Mouse (Mus musculus): ENCODE data around the gene Tbxa2r. TPM values are rescaled to one million over a fixed set of nuclear protein-coding genes. Genes with fewer than 3 reads are reported as not detected.
A peak's percentile ranks its signal among the peaks of the same experiment; 100 is the strongest.

Gene Tbxa2r
- polyA plus RNA-seq, 1 experiment from 2014 or later, result 2.3 TPM

GRCm38 (mm10) chr10:81342686-81343505 is 14.4 kb downstream of the Tbxa2r start, which contains the start of gene Gipc3:
TSS of gene Gipc3 (minus strand) at chr10:81343266.
- Histone ChIP-seq H3K36me3 (ENCODE audit: control insufficient read depth, insufficient read depth, low read length) (no peaks in the 10 kb centered on the region; the same call in 1 of the 2 replicates), H3K9me3 (ENCODE audit: control insufficient read depth, low read length) (no peaks in the 10 kb centered on the region), H3K9ac (ENCODE audit: low read depth, low read length) (peak within 1 kb of the TSS; percentile 50), H3K4me1 (replicated peaks; ENCODE audit: control insufficient read depth, insufficient read depth, low read length) (peaks cover 6% of the 10 kb centered on the region; the same call in 1 of the 2 replicates), H3K4me3 (ENCODE audit: low read depth, low read length) (peak within 1 kb of the TSS; percentile 30), H3K27ac (ENCODE audit: low read depth, low read length) (no peak within 1 kb of the TSS), H3K27me3 (ENCODE audit: control insufficient read depth, insufficient read depth, low read length) (peaks cover 42% of the 10 kb centered on the region), H3K4me2 (replicated peaks; ENCODE audit: low read depth, low read length) (peak within 1 kb of the TSS; percentile 65)
- DNase-seq (ENCODE audit: low spot score), result no peak
- ATAC-seq (ENCODE audit: low FRiP score), result no peak
- WGBS, result 4% methylated on average over 62 of the region's 67 CpGs

GRCm38 (mm10) chr10:81344421-81345161 is 16.1 kb downstream of the Tbxa2r start:
- WGBS, result 60% methylated on average over 8 of the region's 8 CpGs
- no peak for ATAC-seq (ENCODE audit: low FRiP score)

GRCm38 (mm10) chr10:81345162-81345534 is 16.6 kb downstream of the Tbxa2r start:
- Histone ChIP-seq H3K4me1 (replicated peaks; ENCODE audit: control insufficient read depth, insufficient read depth, low read length) (peaks cover 13% of the 10 kb centered on the region; the same call in 1 of the 2 replicates), H3K36me3 (ENCODE audit: control insufficient read depth, insufficient read depth, low read length) (no peaks in the 10 kb centered on the region; the same call in 1 of the 2 replicates), H3K9me3 (ENCODE audit: control insufficient read depth, low read length) (no peaks in the 10 kb centered on the region), H3K27ac (ENCODE audit: low read depth, low read length) (no peak overlapping the region), H3K9ac (ENCODE audit: low read depth, low read length) (no peak overlapping the region), H3K27me3 (ENCODE audit: control insufficient read depth, insufficient read depth, low read length) (peaks cover 42% of the 10 kb centered on the region), H3K4me2 (replicated peaks; ENCODE audit: low read depth, low read length) (no peak overlapping the region), H3K4me3 (ENCODE audit: low read depth, low read length) (no peak overlapping the region)
- no peak for ATAC-seq (ENCODE audit: low FRiP score)
- whole genome bisulfite sequencing, result 90% methylated on average over 4 of the region's 4 CpGs
- no peak for DNase-seq (ENCODE audit: low spot score)

More at GRCm38 (mm10) chr10:81344421-81345161, 16.1 kb downstream of the Tbxa2r start:
- H3K27me3 ChIP-seq (ENCODE audit: control insufficient read depth, insufficient read depth, low read length), result peaks cover 42% of the 10 kb centered on the region
- no peak for DNase-seq (ENCODE audit: low spot score)
- H3K36me3 ChIP-seq (ENCODE audit: control insufficient read depth, insufficient read depth, low read length), result no peaks in the 10 kb centered on the region; the same call in 1 of the 2 replicates
- H3K27ac ChIP-seq (ENCODE audit: low read depth, low read length), result no peak overlapping the region
- peaks cover 13% of the 10 kb centered on the region; the same call in 1 of the 2 replicates for H3K4me1 ChIP-seq (replicated peaks; ENCODE audit: control insufficient read depth, insufficient read depth, low read length)
- H3K4me3 ChIP-seq (ENCODE audit: low read depth, low read length), result no peak overlapping the region
- no peaks in the 10 kb centered on the region for H3K9me3 ChIP-seq (ENCODE audit: control insufficient read depth, low read length)
- no peak overlapping the region for H3K4me2 ChIP-seq (replicated peaks; ENCODE audit: low read depth, low read length)
- no peak overlapping the region for H3K9ac ChIP-seq (ENCODE audit: low read depth, low read length)

GRCm38 (mm10) chr10:81346453-81347067 is 18.0 kb downstream of the Tbxa2r start:
- ATAC-seq (ENCODE audit: low FRiP score) (no peak), DNase-seq (ENCODE audit: low spot score) (peak; percentile 68)
- peaks cover 40% of the 10 kb centered on the region for H3K27me3 ChIP-seq (ENCODE audit: control insufficient read depth, insufficient read depth, low read length)
- 0 out of 2 replicates have a peak overlapping the region, but pooled peaks have one; percentile 11 for H3K9ac ChIP-seq (ENCODE audit: low read depth, low read length)
- H3K4me2 ChIP-seq (replicated peaks; ENCODE audit: low read depth, low read length), result peak overlapping the region; percentile 36
- H3K36me3 ChIP-seq (ENCODE audit: control insufficient read depth, insufficient read depth, low read length), result no peaks in the 10 kb centered on the region; the same call in 1 of the 2 replicates
- 0 out of 2 replicates have a peak overlapping the region, but pooled peaks have one; percentile 24 for H3K27ac ChIP-seq (ENCODE audit: low read depth, low read length)
- H3K4me1 ChIP-seq (replicated peaks; ENCODE audit: control insufficient read depth, insufficient read depth, low read length), result peaks cover 16% of the 10 kb centered on the region; the same call in 1 of the 2 replicates
- H3K4me3 ChIP-seq (ENCODE audit: low read depth, low read length), result peak overlapping the region; percentile 14
- no peaks in the 10 kb centered on the region for H3K9me3 ChIP-seq (ENCODE audit: control insufficient read depth, low read length)
- 4% methylated on average over 53 of the region's 55 CpGs for WGBS

GRCm38 (mm10) chr10:81349146-81349545 is 20.6 kb downstream of the Tbxa2r start:
- H3K9ac ChIP-seq (ENCODE audit: low read depth, low read length), result peak overlapping the region; percentile 88
- no peaks in the 10 kb centered on the region for H3K9me3 ChIP-seq (ENCODE audit: control insufficient read depth, low read length)
- H3K4me1 ChIP-seq (replicated peaks; ENCODE audit: control insufficient read depth, insufficient read depth, low read length), result peaks cover 13% of the 10 kb centered on the region; the same call in 1 of the 2 replicates
- peaks cover 17% of the 10 kb centered on the region for H3K27me3 ChIP-seq (ENCODE audit: control insufficient read depth, insufficient read depth, low read length)
- peak overlapping the region; percentile 89 for H3K4me2 ChIP-seq (replicated peaks; ENCODE audit: low read depth, low read length)
- no peak for ATAC-seq (ENCODE audit: low FRiP score)
- H3K27ac ChIP-seq (ENCODE audit: low read depth, low read length), result no peak overlapping the region
- 3% methylated on average over 11 of the region's 12 CpGs for WGBS
- no peaks in the 10 kb centered on the region; the same call in 1 of the 2 replicates for H3K36me3 ChIP-seq (ENCODE audit: control insufficient read depth, insufficient read depth, low read length)
- no peak for DNase-seq (ENCODE audit: low spot score)
- peak overlapping the region; percentile 90 for H3K4me3 ChIP-seq (ENCODE audit: low read depth, low read length)

- Histone ChIP-seq H3K27ac (ENCODE audit: low read depth, low read length) (peak overlapping the region; percentile 68; the same call in 1 of the 2 replicates), H3K27me3 (ENCODE audit: control insufficient read depth, insufficient read depth, low read length) (peaks cover 10% of the 10 kb centered on the region; the same call in 1 of the 2 replicates), H3K4me3 (ENCODE audit: low read depth, low read length) (peak overlapping the region; percentile 90), H3K9me3 (ENCODE audit: control insufficient read depth, low read length) (no peaks in the 10 kb centered on the region), H3K4me2 (replicated peaks; ENCODE audit: low read depth, low read length) (peak overlapping the region; percentile 89), H3K4me1 (replicated peaks; ENCODE audit: control insufficient read depth, insufficient read depth, low read length) (peaks cover 13% of the 10 kb centered on the region; the same call in 1 of the 2 replicates), H3K9ac (ENCODE audit: low read depth, low read length) (peak overlapping the region; percentile 88), H3K36me3 (ENCODE audit: control insufficient read depth, insufficient read depth, low read length) (no peaks in the 10 kb centered on the region; the same call in 1 of the 2 replicates)
- ATAC-seq (ENCODE audit: low FRiP score), result peak; percentile 48
- DNase-seq (ENCODE audit: low spot score), result no peak
- 0% methylated on average over 22 of the region's 29 CpGs for WGBS
Observed at GRCm38 (mm10) chr10:81349961-81350350, 21.4 kb downstream of the Tbxa2r start.

GRCm38 (mm10) chr10:81350351-81351063 is 22.0 kb downstream of the Tbxa2r start, which contains the start of gene Hmg20b:
TSS of gene Hmg20b (minus strand) at chr10:81350480.
- Histone ChIP-seq H3K9ac (ENCODE audit: low read depth, low read length) (peak within 1 kb of the TSS; percentile 88), H3K4me2 (replicated peaks; ENCODE audit: low read depth, low read length) (peak within 1 kb of the TSS; percentile 89), H3K36me3 (ENCODE audit: control insufficient read depth, insufficient read depth, low read length) (no peaks in the 10 kb centered on the region), H3K27ac (ENCODE audit: low read depth, low read length) (peak within 1 kb of the TSS; percentile 68; the same call in 1 of the 2 replicates), H3K4me1 (replicated peaks; ENCODE audit: control insufficient read depth, insufficient read depth, low read length) (peaks cover 13% of the 10 kb centered on the region; the same call in 1 of the 2 replicates), H3K9me3 (ENCODE audit: control insufficient read depth, low read length) (no peaks in the 10 kb centered on the region), H3K27me3 (ENCODE audit: control insufficient read depth, insufficient read depth, low read length) (peaks cover 7% of the 10 kb centered on the region; the same call in 1 of the 2 replicates), H3K4me3 (ENCODE audit: low read depth, low read length) (peak within 1 kb of the TSS; percentile 90)
- DNase-seq (ENCODE audit: low spot score) (peak; percentile 97), ATAC-seq (ENCODE audit: low FRiP score) (peak; percentile 95)
- WGBS, result under 1% methylated on average over 54 of the region's 54 CpGs
